Comparison of ENCODE assay signal across 8 mouse cellular contexts in the genomic region with DNA sequence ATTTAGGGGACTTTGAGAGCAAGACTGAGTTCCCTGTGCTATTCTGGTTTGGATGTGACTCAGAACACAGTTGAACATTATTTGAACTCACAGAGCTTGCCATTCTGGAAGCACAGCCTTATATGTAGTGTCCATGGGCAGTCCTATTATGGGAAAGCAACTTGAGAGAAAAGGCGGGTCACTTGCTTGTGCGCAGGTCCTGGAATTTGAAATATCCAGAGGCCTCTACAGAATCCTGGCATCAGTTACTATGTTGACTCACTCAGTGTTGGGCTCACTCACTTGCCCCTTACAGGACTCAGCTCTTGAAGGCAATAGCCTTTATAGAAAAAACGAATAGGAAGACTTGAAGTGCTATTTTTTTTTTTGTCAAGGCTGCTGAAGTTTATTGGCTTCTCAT. TPM values are rescaled to one million over a fixed set of nuclear protein-coding genes. Genes with fewer than 3 reads are reported as not detected.
DNase-seq lines count a peak whose midpoint lies in the region; ATAC-seq and TF ChIP-seq lines count a peak whose summit lies in the region.
"Had no signal": no experiment of that assay in that cellular context is flagged by ENCODE, and none has a peak within 500 bp of the region (broad histone marks: within the 10 kb centered on the region; RNA-seq: fewer than 3 reads in every experiment).

A gene (plus strand): TSS at position 241 of the 400 bp plus-strand sequence.

- no peak within 1 kb of the TSS for H3K4me3 ChIP-seq in ES-E14 (ENCODE audit: insufficient read depth in 1 of 2, low read depth in 1 of 2, low read length in 2 of 2, poor library complexity in 1 of 2, severe bottlenecking in 1 of 2)
- no peak within 1 kb of the TSS for H3K4me3 ChIP-seq in intestine, embryonic 16.5 days (ENCODE audit: low read length)
- no peak within 1 kb of the TSS for H3K4me3 ChIP-seq in midbrain, embryonic 16.5 days (ENCODE audit: low read depth, low read length)
- H3K4me3 ChIP-seq: megakaryocyte, embryonic 14.5 days had no signal

- no peak within 1 kb of the TSS for H3K4me2 ChIP-seq in intestine, embryonic 16.5 days (ENCODE audit: low read depth, low read length)
- H3K4me2 ChIP-seq in midbrain, embryonic 16.5 days (ENCODE audit: low read length): no peak within 1 kb of the TSS

- DNase-seq in ES-E14 (ENCODE audit: low read depth, low spot score): no peak
- no peak for DNase-seq in adrenal gland, postnatal 36 days
- peak; percentile 95 for DNase-seq in heart, adult 11 months
- DNase-seq in cerebellum, postnatal 36 days: no peak
- no peak for DNase-seq in retina, postnatal 1 day

- no peaks in the 10 kb centered on the region for H3K9me3 ChIP-seq in ES-E14 (ENCODE audit: control insufficient read depth, insufficient read depth, low read depth, low read length)
- H3K9me3 ChIP-seq in intestine, embryonic 16.5 days (ENCODE audit: control insufficient read depth, low read length): no peaks in the 10 kb centered on the region
- no peaks in the 10 kb centered on the region for H3K9me3 ChIP-seq in midbrain, embryonic 16.5 days (replicated peaks; ENCODE audit: control insufficient read depth, low read length, poor library complexity, severe bottlenecking)
- H3K9me3 ChIP-seq: megakaryocyte, embryonic 14.5 days had no signal

- WGBS in intestine, embryonic 16.5 days: 59% methylated on average over 3 of the region's 3 CpGs
- 68% methylated on average over 3 of the region's 3 CpGs for WGBS in midbrain, embryonic 16.5 days

- no peak within 1 kb of the TSS for H3K9ac ChIP-seq in ES-E14 (ENCODE audit: insufficient read depth, low read depth, low read length, poor library complexity, severe bottlenecking)
- no peak within 1 kb of the TSS for H3K9ac ChIP-seq in intestine, embryonic 16.5 days (ENCODE audit: low read depth, low read length)
- H3K9ac ChIP-seq in midbrain, embryonic 16.5 days (ENCODE audit: low read depth, low read length): no peak within 1 kb of the TSS

- no peak within 1 kb of the TSS for H3K27ac ChIP-seq in ES-E14 (ENCODE audit: insufficient read depth, low read depth, low read length, poor library complexity, severe bottlenecking)
- no peak within 1 kb of the TSS for H3K27ac ChIP-seq in intestine, embryonic 16.5 days (ENCODE audit: low read length)
- H3K27ac ChIP-seq in midbrain, embryonic 16.5 days (ENCODE audit: low read length): no peak within 1 kb of the TSS

- in situ Hi-C loops in ES-E14 (cut with MboI; ENCODE audit: low sequenced_read_pairs in 2 of 2, unreplicated experiment in 2 of 2): no loop called here

- H3K27me3 ChIP-seq in intestine, embryonic 16.5 days (replicated peaks; ENCODE audit: control insufficient read depth, insufficient read depth, low read length): no peaks in the 10 kb centered on the region
- H3K27me3 ChIP-seq in midbrain, embryonic 16.5 days (ENCODE audit: control insufficient read depth, insufficient read depth, low read depth, low read length): no peaks in the 10 kb centered on the region
- H3K27me3 ChIP-seq: megakaryocyte, embryonic 14.5 days had no signal

- H3K4me1 ChIP-seq in ES-E14 (ENCODE audit: control insufficient read depth in 2 of 2, insufficient read depth in 2 of 2, low read length in 2 of 2, poor library complexity in 1 of 2): no peaks in the 10 kb centered on the region
- no peaks in the 10 kb centered on the region for H3K4me1 ChIP-seq in intestine, embryonic 16.5 days (ENCODE audit: control insufficient read depth, insufficient read depth, low read length)
- H3K4me1 ChIP-seq in midbrain, embryonic 16.5 days (ENCODE audit: control insufficient read depth, insufficient read depth, low read length): no peaks in the 10 kb centered on the region
- H3K4me1 ChIP-seq: megakaryocyte, embryonic 14.5 days had no signal

- no peaks in the 10 kb centered on the region for H3K36me3 ChIP-seq in ES-E14 (ENCODE audit: control insufficient read depth, insufficient read depth, low read length, poor library complexity, severe bottlenecking)
- H3K36me3 ChIP-seq in intestine, embryonic 16.5 days (ENCODE audit: control insufficient read depth, insufficient read depth, low read length): no peaks in the 10 kb centered on the region
- no peaks in the 10 kb centered on the region for H3K36me3 ChIP-seq in midbrain, embryonic 16.5 days (ENCODE audit: control insufficient read depth, insufficient read depth, low read length)

- no peak for ATAC-seq in intestine, embryonic 16.5 days
- no peak for ATAC-seq in midbrain, embryonic 16.5 days

TF ChIP-seq in ES-E14, 5 proteins besides CTCF, POLR2A, EP300 and RAD21:
- TF ChIP-seq CHD2 (IDR thresholded peaks at IDR 0.05; ENCODE audit: low read depth, low read length) (no peak), MAFK (IDR thresholded peaks at IDR 0.05; ENCODE audit: insufficient read depth, low read depth, low read length) (no peak)

RNA-seq across cellular contexts. Expression of the gene that starts here (rescaled TPM):
- 29.8 and 34.2 TPM in 2 replicates for total RNA-seq in ES-E14 (2012; rRNA removed)
- total RNA-seq in adrenal gland, postnatal 36 days (2021): 10 to 100 TPM; 37.0 to 93.0 TPM
- 20.5 and 22.1 TPM in 2 replicates for polyA plus RNA-seq in intestine, embryonic 16.5 days (2015; fragmentation: Nextera tagmentation; extraction: Ambion mirVana)
- polyA plus RNA-seq in midbrain, embryonic 16.5 days (2015; fragmentation: Nextera tagmentation; extraction: Ambion mirVana): 25.4 and 26.6 TPM in 2 replicates
